Mouse (Mus musculus): ENCODE measurements around the gene Zfp1.

Gene Zfp1

GRCm38 (mm10) chr8:111714295-111714694 lies 71.1 kb downstream of the Zfp1 start:
- DNase-seq = no peak

DNA sequence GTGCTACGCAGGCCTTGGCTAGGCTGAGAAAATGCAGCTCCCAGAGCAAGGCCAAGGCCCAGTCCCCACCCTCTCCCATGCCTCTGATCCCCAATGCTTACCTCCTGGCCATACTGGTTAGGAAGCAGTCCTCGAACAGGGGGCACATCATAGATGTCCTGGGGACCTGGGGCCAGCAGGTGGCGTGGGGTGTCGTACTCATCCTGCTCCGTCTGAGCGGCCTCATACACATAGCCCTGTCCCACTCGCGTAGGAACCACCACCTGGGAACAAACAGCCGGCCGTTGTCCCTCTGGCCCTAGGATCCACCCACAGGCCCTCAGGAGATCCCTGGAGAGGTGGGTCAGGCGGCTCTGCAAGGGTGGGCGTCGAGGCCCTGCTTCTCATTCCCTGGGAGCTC lies 72.3 kb downstream of the Zfp1 start:
- no peak for DNase-seq

DNA sequence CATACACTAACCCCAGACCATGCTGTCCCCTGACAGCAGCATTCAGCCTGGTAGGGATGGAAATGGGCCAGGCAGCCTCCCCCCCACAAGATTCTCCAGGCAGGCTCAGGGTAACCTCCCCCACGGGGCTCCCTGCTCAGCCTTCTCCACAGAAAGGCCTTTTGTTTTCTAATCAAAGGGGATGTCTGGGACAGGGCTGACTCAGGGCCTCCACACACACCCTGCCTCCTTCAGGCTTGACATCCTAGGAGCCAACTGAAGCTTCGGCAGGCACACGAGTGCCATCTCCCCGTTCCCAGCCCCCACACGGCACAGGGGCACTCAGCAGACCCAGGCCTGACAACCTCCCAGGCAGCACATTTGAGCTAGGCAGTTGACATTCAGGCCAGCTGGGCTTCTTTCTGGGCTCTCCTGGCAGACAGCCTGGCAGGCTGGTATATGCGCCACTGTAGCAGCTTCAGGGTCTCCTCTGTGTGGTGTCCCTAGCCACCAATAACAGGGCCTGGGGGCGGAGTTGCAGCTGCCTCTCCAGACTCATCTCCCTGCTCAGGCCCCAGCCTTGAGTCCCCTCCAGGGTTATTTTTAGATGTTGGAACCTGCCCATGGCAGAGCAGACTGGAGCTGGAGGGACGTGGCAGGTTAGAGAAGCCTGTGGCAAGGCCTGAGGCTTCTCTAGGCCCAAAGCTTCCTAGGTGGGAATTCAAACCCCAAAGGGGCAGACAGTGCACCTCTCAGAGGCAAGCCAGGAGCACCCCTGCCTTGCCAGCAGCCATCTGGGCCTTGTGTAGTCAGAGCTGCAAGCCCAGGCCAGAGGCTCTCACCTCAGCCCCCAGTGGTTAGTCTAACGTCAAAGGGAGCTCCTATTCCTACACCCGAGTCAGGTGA lies 73.6 kb downstream of the Zfp1 start:
- DNase-seq = peak; percentile 19

GRCm38 (mm10) chr8:111717488-111717792 lies 74.2 kb downstream of the Zfp1 start:
- DNase-seq = no peak

DNA sequence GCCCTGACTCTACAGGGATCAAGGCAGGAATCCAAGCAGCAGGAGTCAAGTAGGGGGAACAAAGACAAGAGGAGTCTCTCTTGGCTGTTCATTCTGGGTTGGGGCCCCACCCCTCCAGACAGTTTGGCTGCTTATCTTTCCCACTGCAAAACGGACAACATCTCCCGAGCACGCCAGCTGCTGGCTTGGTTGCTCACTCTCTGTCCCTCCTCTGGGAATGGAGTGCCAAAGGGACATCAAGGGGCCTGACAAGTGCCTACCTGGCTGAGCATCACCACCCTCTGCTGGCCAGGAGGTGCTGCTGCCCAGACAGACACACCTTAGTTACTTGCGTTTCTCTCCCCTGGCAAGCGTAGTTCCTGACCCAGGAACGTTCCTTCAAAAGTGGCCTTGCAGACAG lies 74.7 kb downstream of the Zfp1 start:
- no peak for DNase-seq

GRCm38 (mm10) chr8:111718937-111719336 lies 75.7 kb downstream of the Zfp1 start:
- no peak for DNase-seq

GRCm38 (mm10) chr8:111720115-111720544 lies 76.9 kb downstream of the Zfp1 start:
- no peak for DNase-seq
